Comparison of ENCODE assay signal across 8 mouse cellular contexts in the genomic region with DNA sequence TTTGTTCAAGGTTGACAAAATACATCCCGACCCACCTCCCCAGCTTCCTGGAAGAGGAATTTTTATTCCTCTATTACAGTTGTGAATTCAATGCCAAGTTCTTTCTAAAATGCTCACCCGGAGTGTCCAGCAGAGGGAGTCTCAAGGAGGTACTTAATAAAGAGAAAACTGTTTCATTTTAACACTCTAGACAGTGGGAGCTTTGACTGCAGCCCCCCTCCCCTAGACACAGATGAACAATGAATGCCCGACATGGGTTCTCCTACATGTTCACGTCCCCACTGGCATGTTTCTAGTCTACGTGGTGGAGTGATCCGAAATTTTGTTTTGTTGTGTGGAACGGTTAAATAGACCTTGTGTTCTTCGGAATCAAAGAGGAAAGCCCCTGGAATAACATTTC. TPM values are rescaled to one million over a fixed set of nuclear protein-coding genes. Genes with fewer than 3 reads are reported as not detected.
DNase-seq lines count a peak whose midpoint lies in the region; ATAC-seq and TF ChIP-seq lines count a peak whose summit lies in the region.

No protein-coding gene starts in this region.

- H3K27ac ChIP-seq in ES-E14 (ENCODE audit: insufficient read depth, low read depth, low read length, poor library complexity, severe bottlenecking): no peak overlapping the region
- H3K27ac ChIP-seq in embryonic fibroblast, embryonic 13.5 days (ENCODE audit: insufficient read depth, low read length): peak overlapping the region; percentile 6; the same call in 1 of the 2 replicates
- no peak overlapping the region for H3K27ac ChIP-seq in heart, embryonic 14.5 days (replicated peaks in 1 of 2; ENCODE audit: control insufficient read depth in 1 of 2, insufficient read depth in 1 of 2, low read depth in 2 of 2, low read length in 2 of 2)
- H3K27ac ChIP-seq in kidney, postnatal 0 days: peak overlapping the region; percentile 97; the same call in 1 of the 2 replicates
- H3K27ac ChIP-seq in liver, embryonic 13.5 days: peak overlapping the region; percentile 99

- H3K4me2 ChIP-seq in heart, embryonic 14.5 days (ENCODE audit: low read length): peak overlapping the region; percentile 74
- peak overlapping the region; percentile 70 for H3K4me2 ChIP-seq in kidney, postnatal 0 days (ENCODE audit: low read length)
- H3K4me2 ChIP-seq in liver, embryonic 13.5 days: peak overlapping the region; percentile 80

- H3K9me3 ChIP-seq in ES-E14 (ENCODE audit: control insufficient read depth, insufficient read depth, low read depth, low read length): no peaks in the 10 kb centered on the region
- H3K9me3 ChIP-seq in heart, embryonic 14.5 days (ENCODE audit: control insufficient read depth, low read length): no peaks in the 10 kb centered on the region
- no peaks in the 10 kb centered on the region for H3K9me3 ChIP-seq in kidney, postnatal 0 days (replicated peaks; ENCODE audit: low read length)
- H3K9me3 ChIP-seq in liver, embryonic 13.5 days (replicated peaks): no peaks in the 10 kb centered on the region

- DNase-seq in ES-E14 (ENCODE audit: low read depth, low spot score): peak; percentile 35
- DNase-seq in brain, adult 2 months (ENCODE audit: low read depth, low spot score): peak; percentile 85
- DNase-seq in kidney, postnatal 0 days (ENCODE audit: low spot score): peak; percentile 92
- DNase-seq in liver, embryonic 13.5 days: no peak
- DNase-seq in neural tube, embryonic 10.5 days (ENCODE audit: extremely low spot score, low spot score): peak; percentile 65
- DNase-seq in thymus, postnatal 0 days (ENCODE audit: low spot score): peak; percentile 44

- no peak overlapping the region for H3K9ac ChIP-seq in ES-E14 (ENCODE audit: insufficient read depth, low read depth, low read length, poor library complexity, severe bottlenecking)
- peak overlapping the region; percentile 96 for H3K9ac ChIP-seq in heart, embryonic 14.5 days (ENCODE audit: low read length)
- peak overlapping the region; percentile 100 for H3K9ac ChIP-seq in kidney, postnatal 0 days (ENCODE audit: low read depth, low read length)
- peak overlapping the region; percentile 100 for H3K9ac ChIP-seq in liver, embryonic 13.5 days

- in situ Hi-C loops in ES-E14 (cut with MboI; ENCODE audit: low sequenced_read_pairs in 2 of 2, unreplicated experiment in 2 of 2): no loop called here

- no peaks in the 10 kb centered on the region for H3K27me3 ChIP-seq in heart, embryonic 14.5 days (ENCODE audit: control insufficient read depth, insufficient read depth, low read length)
- H3K27me3 ChIP-seq in kidney, postnatal 0 days (ENCODE audit: insufficient read depth, low read length): no peaks in the 10 kb centered on the region
- H3K27me3 ChIP-seq in liver, embryonic 13.5 days: peaks cover 5% of the 10 kb centered on the region; the same call in 1 of the 2 replicates

- H3K4me1 ChIP-seq in ES-E14 (ENCODE audit: control insufficient read depth in 2 of 2, insufficient read depth in 2 of 2, low read length in 2 of 2, poor library complexity in 1 of 2): 0 out of 4 replicates have a peak, but pooled peaks cover 0 to 3% of the 10 kb centered on the region in 2 experiments
- peaks cover 19% of the 10 kb centered on the region for H3K4me1 ChIP-seq in embryonic fibroblast, embryonic 13.5 days (ENCODE audit: control insufficient read depth, insufficient read depth, low read length)
- H3K4me1 ChIP-seq in heart, embryonic 14.5 days (ENCODE audit: control insufficient read depth in 2 of 2, insufficient read depth in 2 of 2, low read length in 2 of 2): peaks cover 0 to 10% of the 10 kb centered on the region in 2 experiments; a peak in 3 of 4 replicates
- H3K4me1 ChIP-seq in kidney, postnatal 0 days (replicated peaks; ENCODE audit: insufficient read depth, low read length): peaks cover 21% of the 10 kb centered on the region; the same call in 1 of the 2 replicates
- H3K4me1 ChIP-seq in liver, embryonic 13.5 days (replicated peaks): peaks cover 69% of the 10 kb centered on the region

- TF ChIP-seq POLR2A in embryonic fibroblast, embryonic 13.5 days (IDR thresholded peaks at IDR 0.05; ENCODE audit: low read depth, low read length): no peak

- H3K4me3 ChIP-seq in ES-E14 (ENCODE audit: insufficient read depth in 1 of 2, low read depth in 1 of 2, low read length in 2 of 2, poor library complexity in 1 of 2, severe bottlenecking in 1 of 2): no peak overlapping the region
- peak overlapping the region; percentile 92 for H3K4me3 ChIP-seq in embryonic fibroblast, embryonic 13.5 days (ENCODE audit: insufficient read depth, low read length)
- peak overlapping the region; percentile 47 to 92 for H3K4me3 ChIP-seq in heart, embryonic 14.5 days (ENCODE audit: control insufficient read depth in 1 of 2, insufficient read depth in 1 of 2, low read depth in 1 of 2, low read length in 2 of 2)
- peak overlapping the region; percentile 100 for H3K4me3 ChIP-seq in kidney, postnatal 0 days (replicated peaks; ENCODE audit: low read depth, low read length)
- H3K4me3 ChIP-seq in liver, embryonic 13.5 days (replicated peaks): peak overlapping the region; percentile 99

- no peak for ATAC-seq in heart, embryonic 14.5 days (ENCODE audit: insufficient number of reproducible peaks, insufficient read depth, low FRiP score, low read depth)
- no peak for ATAC-seq in kidney, postnatal 0 days (replicated peaks; ENCODE audit: low FRiP score, low read depth)
- ATAC-seq in liver, embryonic 13.5 days (ENCODE audit: low read depth): no peak

- no peaks in the 10 kb centered on the region for H3K36me3 ChIP-seq in ES-E14 (ENCODE audit: control insufficient read depth, insufficient read depth, low read length, poor library complexity, severe bottlenecking)
- 0 out of 2 replicates have a peak, but pooled peaks cover 10% of the 10 kb centered on the region for H3K36me3 ChIP-seq in heart, embryonic 14.5 days (ENCODE audit: control insufficient read depth, insufficient read depth, low read length)
- no peaks in the 10 kb centered on the region for H3K36me3 ChIP-seq in kidney, postnatal 0 days (ENCODE audit: insufficient read depth, low read length)
- H3K36me3 ChIP-seq in liver, embryonic 13.5 days: peaks cover 33% of the 10 kb centered on the region

- no peak for TF ChIP-seq CTCF in embryonic fibroblast, embryonic 13.5 days (IDR thresholded peaks at IDR 0.05; ENCODE audit: borderline replicate concordance, insufficient read depth, low read length)
- peak; percentile 75 for TF ChIP-seq CTCF in kidney, postnatal 0 days (IDR thresholded peaks at IDR 0.05; ENCODE audit: low read depth)

- WGBS in heart, embryonic 14.5 days: 13% methylated on average over 8 of the region's 8 CpGs
- 4% methylated on average over 8 of the region's 8 CpGs for WGBS in kidney, postnatal 0 days
- WGBS in liver, embryonic 13.5 days (ENCODE audit: insufficient replicate concordance): 8% methylated on average over 8 of the region's 8 CpGs

TF ChIP-seq in ES-E14, 5 proteins besides CTCF, POLR2A, EP300 and RAD21:
- TF ChIP-seq MAFK (IDR thresholded peaks at IDR 0.05; ENCODE audit: insufficient read depth, low read depth, low read length) (no peak), HCFC1 (IDR thresholded peaks at IDR 0.05; ENCODE audit: borderline replicate concordance, insufficient read depth, low read length) (no peak), CHD2 (IDR thresholded peaks at IDR 0.05; ENCODE audit: low read depth, low read length) (no peak), ZC3H11A (IDR thresholded peaks at IDR 0.05; ENCODE audit: borderline replicate concordance, low read depth, low read length) (no peak), ZNF384 (IDR thresholded peaks at IDR 0.05; ENCODE audit: low read depth, low read length) (no peak)

RNA-seq across cellular contexts. Expression of a gene that starts 1.2 kb away (rescaled TPM):
- not detected in 2 replicates for total RNA-seq in ES-E14 (2012; rRNA removed)
- 0.52 and 0.86 TPM in 2 replicates for polyA plus RNA-seq in embryonic fibroblast, embryonic 13.5 days (2011; ENCODE audit: insufficient read length, low read depth, missing spikeins)
- 1.2 and 1.5 TPM in 2 replicates for polyA plus RNA-seq in heart, embryonic 14.5 days (2014; fragmentation: Nextera tagmentation; extraction: Ambion mirVana)
- 9.7 and 10.5 TPM in 2 replicates for polyA plus RNA-seq in kidney, postnatal 0 days (2015; fragmentation: Nextera tagmentation; extraction: Ambion mirVana)
- 11.4 and 12.2 TPM in 2 replicates for polyA plus RNA-seq in liver, embryonic 13.5 days (2015; fragmentation: Nextera tagmentation; extraction: Ambion mirVana)
- polyA plus RNA-seq in thymus, postnatal 0 days (2015; fragmentation: Nextera tagmentation; extraction: Ambion mirVana): 2.0 and 2.5 TPM in 2 replicates

RNA-seq across cellular contexts. Expression of a gene that starts 1.9 kb away (rescaled TPM):
- total RNA-seq in ES-E14 (2012; rRNA removed): 7.0 and 9.0 TPM in 2 replicates
- 33.1 and 45.6 TPM in 2 replicates for polyA plus RNA-seq in embryonic fibroblast, embryonic 13.5 days (2011; ENCODE audit: insufficient read length, low read depth, missing spikeins)
- 11.0 and 11.2 TPM in 2 replicates for polyA plus RNA-seq in heart, embryonic 14.5 days (2014; fragmentation: Nextera tagmentation; extraction: Ambion mirVana)
- 20.4 and 23.1 TPM in 2 replicates for polyA plus RNA-seq in kidney, postnatal 0 days (2015; fragmentation: Nextera tagmentation; extraction: Ambion mirVana)
- polyA plus RNA-seq in liver, embryonic 13.5 days (2015; fragmentation: Nextera tagmentation; extraction: Ambion mirVana): 20.1 and 20.4 TPM in 2 replicates
- polyA plus RNA-seq in thymus, postnatal 0 days (2015; fragmentation: Nextera tagmentation; extraction: Ambion mirVana): 3.1 and 7.1 TPM in 2 replicates

Comparison
In these comparisons a context has a peak if more than half of its experiments do, and no peak if none do; other contexts are left out.
1. H3K27ac ChIP-seq: peak in embryonic fibroblast, embryonic 13.5 days (single experiment), kidney, postnatal 0 days (single experiment) and liver, embryonic 13.5 days (single experiment); none in ES-E14 (single experiment) and heart, embryonic 14.5 days (0 of 2).
2. H3K4me3 ChIP-seq: peak in embryonic fibroblast, embryonic 13.5 days (single experiment), heart, embryonic 14.5 days (2 of 2), kidney, postnatal 0 days (single experiment) and liver, embryonic 13.5 days (single experiment); none in ES-E14 (0 of 2).
3. Peak in every context shown above with its lines, with median percentiles within 50 percentile points of each other: H3K4me2 ChIP-seq.